Mouse (Mus musculus): ENCODE data around the gene Wdr5. TPM values are rescaled to one million over a fixed set of nuclear protein-coding genes. Genes with fewer than 3 reads are reported as not detected.

The Wdr5 gene
- total RNA-seq, 2 experiments from 2014 or later: 9.2 to 17.4 TPM

DNA sequence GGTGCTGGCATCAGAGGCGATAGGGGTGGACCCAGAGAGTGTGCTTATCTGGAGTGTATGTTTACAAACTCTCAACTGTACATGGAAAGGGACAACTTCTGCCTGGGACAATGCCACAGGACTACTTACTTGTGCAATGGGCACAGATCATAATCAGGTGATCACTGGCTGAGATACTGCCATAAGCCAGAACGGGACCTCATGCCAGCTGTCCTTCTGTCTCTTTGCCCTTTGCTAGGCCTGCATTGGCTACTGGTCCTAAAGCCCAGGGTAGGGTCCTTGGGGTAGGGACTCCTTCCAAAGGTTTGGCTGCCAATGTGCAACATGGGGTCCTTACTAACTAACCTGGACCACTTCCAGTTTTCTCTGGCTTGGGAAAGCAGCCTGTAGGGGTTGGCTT, 68.1 kb downstream of the Wdr5 start:
- ATAC-seq (replicated peaks; ENCODE audit: low FRiP score, poor library complexity, severe bottlenecking): no peak

DNA sequence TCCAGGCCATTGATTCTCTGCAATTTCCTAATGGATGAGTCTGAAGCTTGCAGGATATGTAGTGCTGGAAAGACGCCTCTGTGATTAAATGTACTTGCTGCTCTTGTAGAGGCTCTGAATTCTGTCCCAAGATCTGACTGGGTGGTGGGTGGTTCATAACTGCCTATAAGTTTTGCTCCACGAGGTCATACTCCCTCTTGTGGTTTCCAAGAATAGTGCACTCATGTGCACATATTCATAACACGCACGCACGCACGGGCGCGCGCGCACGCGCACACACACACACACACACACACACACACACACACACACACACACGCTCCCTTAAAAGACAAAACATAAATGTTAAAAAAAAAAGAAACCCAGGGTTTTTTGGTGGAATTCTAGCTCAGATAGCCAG, 69.6 kb downstream of the Wdr5 start:
- no peak for ATAC-seq (replicated peaks; ENCODE audit: low FRiP score, poor library complexity, severe bottlenecking)

Other genes with a start within 250 kb of the Wdr5 start
- gene Vav2, start 88.1 kb upstream of the Wdr5 start, total RNA-seq (2015; ENCODE audit: low replicate concordance): 0.77 and 2.3 TPM in 2 replicates
- 1.7 and 2.5 TPM in 2 replicates for gene Vav2, start 88.1 kb upstream of the Wdr5 start, total RNA-seq (2017; ENCODE audit: low replicate concordance)
- not detected in 2 replicates for gene Brd3os, start 72.8 kb upstream of the Wdr5 start, total RNA-seq (2015; ENCODE audit: low replicate concordance)
- not detected in 2 replicates for gene Brd3os, start 72.8 kb upstream of the Wdr5 start, total RNA-seq (2017; ENCODE audit: low replicate concordance)
- gene Brd3, start 7.5 kb upstream of the Wdr5 start, total RNA-seq (2015; ENCODE audit: low replicate concordance): 20.9 and 22.9 TPM in 2 replicates
- gene Brd3, start 7.5 kb upstream of the Wdr5 start, total RNA-seq (2017; ENCODE audit: low replicate concordance): 10.6 and 14.1 TPM in 2 replicates
- gene Rxra, start 161.3 kb downstream of the Wdr5 start, total RNA-seq (2015; ENCODE audit: low replicate concordance): 1.9 and 3.1 TPM in 2 replicates
- 2.3 and 4.6 TPM in 2 replicates for gene Rxra, start 161.3 kb downstream of the Wdr5 start, total RNA-seq (2017; ENCODE audit: low replicate concordance)